Mouse (Mus musculus): ENCODE results near the gene Gse1.

DNA sequence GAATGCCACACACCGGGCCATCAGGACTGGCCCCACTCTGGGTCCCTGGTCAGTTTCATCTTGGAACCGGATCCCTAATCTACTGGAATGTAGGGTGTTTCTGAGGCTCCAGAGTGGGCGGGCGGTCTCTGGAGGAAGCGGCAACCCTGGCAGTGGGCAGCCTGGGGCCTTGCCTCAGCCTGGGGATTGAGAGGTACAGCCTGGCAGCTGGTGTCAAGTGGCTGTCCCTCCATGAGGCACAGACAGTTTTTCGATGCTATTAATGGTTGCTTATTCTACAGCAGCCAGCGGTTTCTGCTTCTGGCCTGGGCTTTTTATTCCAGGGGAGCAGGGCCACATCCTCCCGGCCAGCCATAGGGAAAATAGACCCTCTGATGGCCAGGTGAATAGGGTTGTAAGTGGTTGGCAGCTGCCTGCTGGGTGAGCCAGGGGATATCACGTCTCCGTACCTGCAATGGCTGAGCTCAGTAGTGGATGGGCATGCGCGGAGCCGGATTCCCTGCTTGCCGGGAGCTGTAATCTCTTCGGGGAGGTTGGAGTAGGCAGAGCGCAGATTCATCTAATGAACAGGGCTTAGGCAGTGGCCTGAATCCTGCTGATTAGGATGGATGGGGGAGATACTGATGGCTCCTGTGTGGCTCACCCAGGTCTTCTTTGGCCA is 22.6 kb downstream of the Gse1 start:
- no peak for TF ChIP-seq CTCF (conservative IDR thresholded peaks at IDR 0.05; ENCODE audit: low read length)
- TF ChIP-seq NANOG (IDR thresholded peaks at IDR 0.05; ENCODE audit: borderline replicate concordance, low read length): no peak

Data from E14TG2a.4 (cell line).